Mouse (Mus musculus): Measurements from ENCODE around the gene Wapl. TPM values are rescaled to one million over a fixed set of nuclear protein-coding genes. Genes with fewer than 3 reads are reported as not detected.

The Wapl gene
- polyA plus RNA-seq, 1 experiment from 2014 or later: 28.5 TPM

DNA sequence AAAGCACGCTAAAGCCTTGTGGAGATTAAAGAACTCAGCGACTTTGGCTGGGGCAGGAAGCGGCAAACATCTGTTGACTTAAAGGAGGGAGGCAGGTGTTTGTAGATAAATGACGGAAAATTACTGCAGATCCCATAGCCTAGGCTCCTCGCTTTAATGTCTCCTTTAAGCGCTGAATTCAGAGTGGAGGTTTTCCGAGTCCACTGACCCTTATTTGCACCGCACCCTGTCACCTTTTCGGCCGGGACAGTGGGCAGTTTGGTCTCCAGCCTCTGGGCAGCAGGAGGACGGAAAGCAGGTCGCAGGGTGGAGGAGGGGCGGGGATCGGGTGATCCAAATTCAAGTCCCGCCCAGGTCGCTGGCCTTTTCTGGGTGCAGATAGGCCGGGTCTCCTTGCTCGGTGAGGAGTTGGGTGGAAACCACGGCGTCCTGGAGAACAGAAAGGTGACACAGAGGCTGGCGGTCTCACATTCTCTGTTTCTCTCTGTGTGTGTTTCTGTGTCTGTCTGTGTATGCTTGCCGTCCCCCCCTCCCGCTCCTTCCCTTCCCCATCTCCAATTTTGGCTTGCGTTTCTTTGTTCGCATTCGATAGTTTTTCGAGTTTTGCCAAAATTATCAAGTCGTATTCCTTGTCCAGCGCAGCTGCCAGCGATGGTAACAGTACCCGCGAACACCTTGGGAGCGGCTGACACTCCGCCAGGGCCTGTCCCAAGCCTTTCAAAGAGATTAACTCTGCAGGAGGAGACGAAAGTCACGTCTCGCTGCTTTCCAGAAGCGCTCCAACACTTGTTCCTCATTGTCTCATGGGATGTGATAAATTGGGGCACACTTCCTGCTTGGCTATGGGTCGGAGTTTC is 11.9 kb upstream of the Wapl start:
- H3K27me3 ChIP-seq (replicated peaks): peaks cover 5% of the 10 kb centered on the region; the same call in 1 of the 2 replicates
- peak overlapping the region; percentile 90 for H3K4me2 ChIP-seq
- WGBS: under 1% methylated on average over 39 of the region's 39 CpGs
- 0 out of 2 replicates have a peak, but pooled peaks cover 6% of the 10 kb centered on the region for H3K4me1 ChIP-seq
- H3K4me3 ChIP-seq (replicated peaks): peak overlapping the region; percentile 47
- H3K9me3 ChIP-seq: no peaks in the 10 kb centered on the region
- H3K36me3 ChIP-seq: no peaks in the 10 kb centered on the region
- peak overlapping the region; percentile 58 for H3K27ac ChIP-seq
- ATAC-seq (ENCODE audit: insufficient read depth, low FRiP score, low read depth): peak; percentile 85; the same call in 1 of the 2 replicates
- H3K9ac ChIP-seq: 0 out of 2 replicates have a peak overlapping the region, but pooled peaks have one; percentile 6

- Histone ChIP-seq H3K9me3 (no peaks in the 10 kb centered on the region), H3K27me3 (replicated peaks) (peaks cover 5% of the 10 kb centered on the region; the same call in 1 of the 2 replicates), H3K4me1 (0 out of 2 replicates have a peak, but pooled peaks cover 6% of the 10 kb centered on the region), H3K36me3 (no peaks in the 10 kb centered on the region), H3K4me3 (replicated peaks) (peak overlapping the region; percentile 47), H3K9ac (no peak overlapping the region), H3K4me2 (peak overlapping the region; percentile 90), H3K27ac (peak overlapping the region; percentile 51; the same call in 1 of the 2 replicates)
- ATAC-seq (ENCODE audit: insufficient read depth, low FRiP score, low read depth): no peak
- WGBS: 13% methylated on average over 4 of the region's 4 CpGs
These were observed 11.3 kb upstream of the Wapl start for GRCm38 (mm10) chr14:34662478-34662826.

DNA sequence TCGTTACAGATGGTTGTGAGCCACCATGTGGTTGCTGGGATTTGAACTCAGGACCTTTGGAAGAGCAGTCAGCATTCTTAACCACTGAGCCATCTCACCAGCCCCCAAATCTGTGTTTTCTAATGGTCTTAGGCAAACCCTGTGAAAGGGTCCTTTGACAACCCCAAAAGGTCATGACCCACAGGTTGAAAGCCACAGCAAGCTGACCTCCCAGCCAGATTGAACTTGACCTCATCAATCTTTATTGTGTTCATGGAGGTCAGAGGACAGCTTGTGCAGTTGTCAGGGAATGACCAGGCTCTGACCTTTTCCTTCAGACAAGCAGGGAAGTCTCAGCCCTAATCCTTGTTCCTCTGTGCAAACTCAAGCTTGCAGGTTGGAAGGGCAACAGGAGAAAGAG is 10.3 kb upstream of the Wapl start:
- WGBS: 78% methylated on average over 1 of the region's 1 CpGs
- no peak overlapping the region for H3K4me2 ChIP-seq
- H3K27ac ChIP-seq: no peak overlapping the region
- no peak for ATAC-seq (ENCODE audit: insufficient read depth, low FRiP score, low read depth)
- H3K27me3 ChIP-seq (replicated peaks): peaks cover 5% of the 10 kb centered on the region; the same call in 1 of the 2 replicates
- H3K4me3 ChIP-seq (replicated peaks): no peak overlapping the region
- H3K9ac ChIP-seq: no peak overlapping the region
- H3K4me1 ChIP-seq: 0 out of 2 replicates have a peak, but pooled peaks cover 6% of the 10 kb centered on the region
- no peaks in the 10 kb centered on the region for H3K9me3 ChIP-seq
- no peaks in the 10 kb centered on the region for H3K36me3 ChIP-seq

GRCm38 (mm10) chr14:34669082-34669481 is 4.6 kb upstream of the Wapl start:
- Histone ChIP-seq H3K27ac (no peak overlapping the region), H3K9me3 (no peaks in the 10 kb centered on the region), H3K4me1 (no peaks in the 10 kb centered on the region), H3K4me3 (replicated peaks) (no peak overlapping the region), H3K27me3 (replicated peaks) (no peaks in the 10 kb centered on the region), H3K9ac (no peak overlapping the region), H3K36me3 (no peaks in the 10 kb centered on the region), H3K4me2 (no peak overlapping the region)
- 59% methylated on average over 3 of the region's 3 CpGs for WGBS
- no peak for ATAC-seq (ENCODE audit: insufficient read depth, low FRiP score, low read depth)

DNA sequence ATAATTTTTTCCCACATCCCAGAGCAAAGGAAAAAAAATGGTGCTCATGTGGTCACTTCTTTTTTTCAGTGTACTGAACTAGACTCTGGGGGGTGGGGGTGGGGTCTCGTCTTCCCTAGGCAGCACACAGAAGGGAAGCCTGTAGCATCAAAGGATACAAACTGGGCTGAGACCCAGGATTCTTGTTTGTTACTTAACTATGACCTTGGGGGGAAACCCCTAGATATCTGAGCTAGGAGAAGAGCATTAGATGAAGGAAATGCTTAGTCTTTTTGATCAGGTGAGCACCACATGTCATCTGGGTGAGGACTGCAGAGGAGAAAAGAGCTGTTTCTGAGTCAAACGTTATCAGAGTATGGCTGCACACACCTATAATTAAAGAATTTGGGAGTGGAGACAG is 3.5 kb upstream of the Wapl start:
- Histone ChIP-seq H3K27me3 (replicated peaks) (no peaks in the 10 kb centered on the region), H3K9me3 (no peaks in the 10 kb centered on the region), H3K4me1 (no peaks in the 10 kb centered on the region), H3K4me2 (no peak overlapping the region), H3K9ac (no peak overlapping the region), H3K36me3 (no peaks in the 10 kb centered on the region), H3K4me3 (replicated peaks) (no peak overlapping the region), H3K27ac (no peak overlapping the region)
- 61% methylated on average over 2 of the region's 2 CpGs for WGBS
- no peak for ATAC-seq (ENCODE audit: insufficient read depth, low FRiP score, low read depth)

GRCm38 (mm10) chr14:34674229-34674791 is 582 bp downstream of the Wapl start:
- under 1% methylated on average over 35 of the region's 52 CpGs for WGBS
- H3K9ac ChIP-seq: peak overlapping the region; percentile 95
- H3K4me2 ChIP-seq: peak overlapping the region; percentile 58
- H3K27ac ChIP-seq: peak overlapping the region; percentile 94
- no peaks in the 10 kb centered on the region for H3K27me3 ChIP-seq (replicated peaks)
- H3K4me3 ChIP-seq (replicated peaks): peak overlapping the region; percentile 100
- peak; percentile 7; the same call in 1 of the 2 replicates for ATAC-seq (ENCODE audit: insufficient read depth, low FRiP score, low read depth)
- H3K36me3 ChIP-seq: no peaks in the 10 kb centered on the region
- no peaks in the 10 kb centered on the region for H3K9me3 ChIP-seq
- H3K4me1 ChIP-seq: no peaks in the 10 kb centered on the region

DNA sequence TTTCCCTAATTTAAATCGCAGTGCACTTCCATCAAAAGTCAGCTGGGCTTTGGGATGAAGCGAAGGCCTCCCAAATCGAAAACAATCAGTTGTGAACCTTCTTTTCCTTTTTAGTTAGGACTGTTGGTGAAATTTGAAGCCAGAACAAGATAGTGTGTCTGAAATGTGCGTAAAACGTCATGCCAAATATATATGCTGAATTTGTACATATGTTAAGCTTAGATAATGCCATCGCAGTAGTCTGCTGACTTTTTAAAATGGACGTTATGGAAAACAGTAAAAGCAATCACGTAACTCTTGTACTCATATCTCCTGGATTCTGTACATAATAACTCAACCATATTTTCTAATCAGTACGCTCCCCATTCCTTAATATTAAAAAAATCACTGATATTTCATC is 1.2 kb downstream of the Wapl start:
- peak overlapping the region; percentile 58 for H3K4me2 ChIP-seq
- no peaks in the 10 kb centered on the region for H3K9me3 ChIP-seq
- peak overlapping the region; percentile 94; the same call in 1 of the 2 replicates for H3K27ac ChIP-seq
- H3K4me3 ChIP-seq (replicated peaks): peak overlapping the region; percentile 100
- WGBS: 18% methylated on average over 9 of the region's 9 CpGs
- H3K4me1 ChIP-seq: no peaks in the 10 kb centered on the region
- ATAC-seq (ENCODE audit: insufficient read depth, low FRiP score, low read depth): no peak
- no peaks in the 10 kb centered on the region for H3K27me3 ChIP-seq (replicated peaks)
- peak overlapping the region; percentile 95; the same call in 1 of the 2 replicates for H3K9ac ChIP-seq
- no peaks in the 10 kb centered on the region for H3K36me3 ChIP-seq

DNA sequence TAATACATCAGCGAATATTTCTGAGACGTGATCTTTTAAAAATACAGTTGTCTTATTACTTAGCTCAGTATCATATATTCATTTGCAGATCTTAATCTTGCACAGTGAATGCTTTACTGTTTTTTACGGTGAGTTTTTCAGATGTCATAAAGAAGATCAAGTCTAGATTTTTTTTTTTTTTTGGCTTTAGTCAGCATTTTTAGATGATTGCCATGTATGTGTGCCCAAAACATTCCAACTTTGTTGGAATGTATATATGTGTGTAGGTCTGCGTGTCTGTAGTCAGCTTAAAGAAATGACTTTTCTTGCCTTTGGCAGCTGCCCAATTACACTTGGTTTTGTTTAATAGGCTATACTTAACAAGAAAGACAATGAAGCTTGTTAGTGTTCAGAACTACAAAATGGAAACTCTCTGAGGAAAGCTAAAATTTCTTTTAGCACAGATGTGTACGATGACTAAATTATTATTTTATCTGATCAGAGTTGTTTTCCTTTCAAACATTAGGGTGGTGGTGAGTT is 1.7 kb downstream of the Wapl start:
- Histone ChIP-seq H3K4me3 (replicated peaks) (no peak overlapping the region), H3K27ac (no peak overlapping the region)
- 49% methylated on average over 5 of the region's 5 CpGs for WGBS

DNA sequence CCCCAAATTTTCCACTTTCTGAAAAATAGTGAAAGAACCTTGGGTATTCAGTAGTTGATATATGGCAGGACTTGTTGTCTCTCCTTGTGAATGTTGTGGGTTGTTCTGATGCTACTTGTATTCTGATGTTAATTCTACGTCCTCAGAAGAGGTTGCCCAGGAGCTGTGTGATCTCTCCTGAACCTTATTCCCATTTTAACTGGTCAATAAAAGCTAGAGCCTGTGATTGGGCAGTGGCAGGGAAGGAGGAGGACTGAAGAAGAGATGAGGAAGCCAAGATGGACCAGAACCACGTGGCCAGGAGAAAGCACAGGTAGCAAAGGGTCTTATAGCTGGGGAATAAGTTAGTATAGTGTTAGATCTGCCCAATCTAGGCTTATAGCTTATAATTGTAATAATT is 7.1 kb downstream of the Wapl start:
- H3K27ac ChIP-seq: no peak overlapping the region
- H3K9me3 ChIP-seq: no peaks in the 10 kb centered on the region
- no peak overlapping the region for H3K9ac ChIP-seq
- ATAC-seq (ENCODE audit: insufficient read depth, low FRiP score, low read depth): no peak
- no peak overlapping the region for H3K4me2 ChIP-seq
- H3K27me3 ChIP-seq (replicated peaks): no peaks in the 10 kb centered on the region
- H3K36me3 ChIP-seq: 0 out of 2 replicates have a peak, but pooled peaks cover 4% of the 10 kb centered on the region
- no peaks in the 10 kb centered on the region for H3K4me1 ChIP-seq
- no peak overlapping the region for H3K4me3 ChIP-seq (replicated peaks)
- 75% methylated on average over 2 of the region's 2 CpGs for WGBS

More for the DNA sequence above, 1.7 kb downstream of the Wapl start:
- Histone ChIP-seq H3K27me3 (replicated peaks) (no peaks in the 10 kb centered on the region), H3K4me2 (peak overlapping the region; percentile 30; the same call in 1 of the 2 replicates), H3K9me3 (no peaks in the 10 kb centered on the region), H3K4me1 (no peaks in the 10 kb centered on the region), H3K36me3 (no peaks in the 10 kb centered on the region), H3K9ac (no peak overlapping the region)
- ATAC-seq (ENCODE audit: insufficient read depth, low FRiP score, low read depth): no peak

DNA sequence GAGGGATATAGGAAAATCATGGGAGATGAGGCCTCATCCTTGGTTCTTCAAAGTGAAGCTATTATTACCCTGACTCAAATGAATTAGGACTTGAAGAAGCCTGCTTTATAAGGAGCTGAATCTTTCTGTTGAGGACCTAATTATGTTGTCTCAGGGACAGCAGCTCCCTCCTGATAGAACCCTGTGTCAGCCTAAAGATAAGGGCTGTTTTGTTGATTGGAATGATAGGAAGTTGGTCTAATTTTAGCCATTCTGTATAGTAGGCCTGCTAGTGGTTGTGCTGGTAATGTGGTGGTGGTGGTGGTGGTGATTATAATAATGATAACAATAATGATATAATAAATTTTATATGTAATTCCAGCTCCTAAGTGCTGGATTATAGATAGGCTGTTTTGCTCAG is 11.3 kb downstream of the Wapl start:
- Histone ChIP-seq H3K36me3 (0 out of 2 replicates have a peak, but pooled peaks cover 4% of the 10 kb centered on the region), H3K9me3 (no peaks in the 10 kb centered on the region), H3K4me1 (no peaks in the 10 kb centered on the region), H3K4me3 (replicated peaks) (no peak overlapping the region), H3K9ac (no peak overlapping the region), H3K4me2 (no peak overlapping the region), H3K27me3 (replicated peaks) (no peaks in the 10 kb centered on the region), H3K27ac (no peak overlapping the region)
- ATAC-seq (ENCODE audit: insufficient read depth, low FRiP score, low read depth): no peak

DNA sequence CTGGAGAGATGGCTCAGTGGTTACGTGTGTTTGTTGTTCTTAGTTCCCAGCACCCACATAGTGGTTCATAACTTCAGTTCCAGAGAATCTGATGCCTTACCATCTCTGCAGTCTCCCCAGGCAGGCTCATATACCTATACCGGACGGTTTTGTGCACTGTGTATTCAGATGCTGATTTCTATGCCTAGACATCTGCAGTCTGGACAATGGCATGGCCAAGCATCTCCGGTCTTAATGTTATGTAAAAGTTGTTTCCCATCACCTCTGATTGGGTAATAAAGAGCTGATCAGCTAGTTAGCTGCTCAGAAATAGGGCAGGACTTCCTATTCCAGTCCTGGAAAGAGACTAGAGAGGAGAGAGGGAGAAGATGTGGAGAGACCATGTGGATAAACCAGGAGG is 20.2 kb downstream of the Wapl start:
- Histone ChIP-seq H3K4me2 (no peak overlapping the region), H3K27me3 (replicated peaks) (no peaks in the 10 kb centered on the region), H3K4me1 (no peaks in the 10 kb centered on the region), H3K9me3 (no peaks in the 10 kb centered on the region), H3K9ac (no peak overlapping the region), H3K27ac (no peak overlapping the region), H3K4me3 (replicated peaks) (no peak overlapping the region), H3K36me3 (peaks cover 13% of the 10 kb centered on the region; the same call in 1 of the 2 replicates)
- ATAC-seq (ENCODE audit: insufficient read depth, low FRiP score, low read depth): no peak
- 96% methylated on average over 4 of the region's 4 CpGs for whole genome bisulfite sequencing

GRCm38 (mm10) chr14:34697376-34697775 is 23.6 kb downstream of the Wapl start:
- H3K27ac ChIP-seq: no peak overlapping the region
- no peak for ATAC-seq (ENCODE audit: insufficient read depth, low FRiP score, low read depth)
- H3K9ac ChIP-seq: no peak overlapping the region
- 80% methylated on average over 1 of the region's 1 CpGs for WGBS
- H3K4me1 ChIP-seq: no peaks in the 10 kb centered on the region
- H3K27me3 ChIP-seq (replicated peaks): no peaks in the 10 kb centered on the region
- no peaks in the 10 kb centered on the region for H3K9me3 ChIP-seq
- no peak overlapping the region for H3K4me3 ChIP-seq (replicated peaks)
- peaks cover 7% of the 10 kb centered on the region; the same call in 1 of the 2 replicates for H3K36me3 ChIP-seq
- no peak overlapping the region for H3K4me2 ChIP-seq

Data from stomach, embryonic 15.5 days (tissue).